Mouse (Mus musculus) liver, embryonic 18 days (tissue): Measurements from ENCODE around the gene Bcr. TPM values are rescaled to one million over a fixed set of nuclear protein-coding genes. Genes with fewer than 3 reads are reported as not detected.

Source experiments
- polyA plus RNA-seq: library from polyadenylated mRNA; depleted of rRNA; stranded (reverse); fragments of >200 nt; gene quantifications from 2 replicates; pipeline ENCODE4 v1.2.3, GENCODE M21; 2012; rRNA removed

Bcr gene
- 5.5 and 6.6 TPM in 2 replicates for polyA plus RNA-seq

GRCm38 (mm10) chr10:75060217-75060842 is at the start of gene Bcr:
TSS of gene Bcr (plus strand) at chr10:75060592.

GRCm38 (mm10) chr10:75032395-75032794 is 28.0 kb upstream of the Bcr start, which contains the start of gene Rsph14:
TSS of gene Rsph14 (minus strand) at chr10:75032586.

GRCm38 (mm10) chr10:75036883-75037379 is 23.5 kb upstream of the Bcr start, which contains the start of gene Rab36:
TSS of gene Rab36 (plus strand) at chr10:75037058.

GRCm38 (mm10) chr10:75211807-75212645 is 151.6 kb downstream of the Bcr start, which contains the start of gene Specc1l:
TSS of gene Specc1l (plus strand) at chr10:75212073.

Other genes starting within 250 kb of the Bcr start
- 1.9 and 2.2 TPM in 2 replicates for gene Gnaz, start 93.4 kb upstream of the Bcr start, polyA plus RNA-seq
- gene Rsph14, start 28.0 kb upstream of the Bcr start, polyA plus RNA-seq: not detected in 2 replicates
- gene Rab36, start 23.5 kb upstream of the Bcr start, polyA plus RNA-seq: 2.1 and 2.2 TPM in 2 replicates
- 4.6 and 5.1 TPM in 2 replicates for gene Specc1l, start 151.5 kb downstream of the Bcr start, polyA plus RNA-seq